Mouse (Mus musculus): ENCODE measurements around the gene Unc119. TPM values are rescaled to one million over a fixed set of nuclear protein-coding genes. Genes with fewer than 3 reads are reported as not detected.

The Unc119 gene
- total RNA-seq, 1 experiment from 2014 or later = 45.5 TPM

DNA sequence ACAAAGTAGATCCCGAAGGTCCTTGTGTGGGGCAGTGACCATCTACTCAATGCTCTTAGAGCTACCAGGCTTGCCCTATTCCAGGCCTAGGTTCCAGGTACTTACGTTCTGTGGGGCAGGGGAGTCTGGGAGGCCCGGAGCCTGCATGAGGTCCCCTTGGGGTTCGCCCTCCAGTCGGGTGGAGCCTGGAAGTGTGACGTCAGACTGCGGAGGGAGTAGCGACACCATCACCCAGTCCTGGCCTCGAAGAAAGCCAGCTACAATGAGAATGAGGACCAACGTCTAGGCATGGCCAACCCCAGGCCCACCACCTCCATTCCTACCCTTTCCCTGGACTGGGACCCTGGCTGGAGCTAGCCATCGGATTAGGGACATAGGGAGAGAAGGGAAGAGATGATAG lies 28.4 kb downstream of the Unc119 start:
- no peak for DNase-seq

DNA sequence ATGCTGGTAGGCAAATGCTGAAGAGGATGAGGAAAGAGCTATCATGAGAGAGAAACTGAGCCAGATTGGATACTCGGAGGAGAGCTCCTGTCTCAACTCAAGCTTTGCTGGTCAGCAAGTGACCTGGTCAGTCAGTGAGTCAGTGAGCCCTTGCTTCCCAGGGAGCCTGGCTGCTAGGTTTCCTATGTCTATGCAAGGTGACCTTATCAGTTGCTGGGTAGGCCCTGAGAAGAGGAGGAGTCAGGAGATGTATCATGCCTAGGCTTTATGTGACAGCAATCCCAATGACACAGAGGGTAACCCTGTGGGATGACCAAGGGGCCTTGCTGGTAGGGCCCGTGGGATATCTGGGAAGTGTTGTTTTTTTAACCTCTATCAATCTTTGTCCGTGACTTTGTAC lies 28.9 kb downstream of the Unc119 start:
- peak; percentile 37 for DNase-seq

DNA sequence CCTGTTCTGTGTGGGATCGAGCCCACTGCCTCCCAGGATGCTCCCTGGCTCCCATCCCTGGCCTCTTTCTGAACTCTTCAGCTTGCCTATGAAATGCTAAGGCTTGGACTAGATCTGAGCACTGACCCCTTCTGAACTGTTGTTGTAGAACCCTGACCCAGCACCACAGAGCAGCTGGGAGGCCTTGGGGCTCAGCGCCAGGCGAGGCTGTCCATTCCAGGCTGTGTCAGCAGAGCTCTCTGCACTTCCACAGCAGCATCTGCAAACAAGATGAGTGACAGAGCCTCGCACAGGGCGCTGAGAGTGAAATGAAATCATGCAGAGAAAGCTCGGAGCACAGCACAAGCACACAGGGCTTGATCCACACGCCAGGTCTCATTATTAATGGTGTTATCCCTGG lies 29.3 kb downstream of the Unc119 start:
- peak; percentile 82 for DNase-seq

DNA sequence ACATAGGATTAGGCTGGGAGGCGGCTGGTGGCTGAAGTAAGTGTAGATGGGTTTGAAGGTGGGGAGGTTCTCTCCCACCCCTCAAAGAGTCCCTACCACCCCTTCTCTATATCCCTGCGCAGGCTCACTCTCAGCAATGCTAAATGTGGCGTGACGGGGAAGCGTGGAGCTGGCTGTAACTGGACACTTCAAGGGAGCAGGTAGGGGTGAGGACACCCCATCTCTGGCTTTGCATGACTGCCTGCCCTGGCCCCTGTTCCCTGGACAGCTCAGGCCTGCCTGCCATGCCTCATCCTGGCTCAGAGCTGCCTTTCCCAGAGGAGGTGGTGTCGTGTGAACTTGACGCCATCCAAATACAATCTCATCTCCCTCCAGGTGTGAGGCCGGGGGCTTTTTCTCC lies 30.9 kb downstream of the Unc119 start:
- no peak for DNase-seq

DNA sequence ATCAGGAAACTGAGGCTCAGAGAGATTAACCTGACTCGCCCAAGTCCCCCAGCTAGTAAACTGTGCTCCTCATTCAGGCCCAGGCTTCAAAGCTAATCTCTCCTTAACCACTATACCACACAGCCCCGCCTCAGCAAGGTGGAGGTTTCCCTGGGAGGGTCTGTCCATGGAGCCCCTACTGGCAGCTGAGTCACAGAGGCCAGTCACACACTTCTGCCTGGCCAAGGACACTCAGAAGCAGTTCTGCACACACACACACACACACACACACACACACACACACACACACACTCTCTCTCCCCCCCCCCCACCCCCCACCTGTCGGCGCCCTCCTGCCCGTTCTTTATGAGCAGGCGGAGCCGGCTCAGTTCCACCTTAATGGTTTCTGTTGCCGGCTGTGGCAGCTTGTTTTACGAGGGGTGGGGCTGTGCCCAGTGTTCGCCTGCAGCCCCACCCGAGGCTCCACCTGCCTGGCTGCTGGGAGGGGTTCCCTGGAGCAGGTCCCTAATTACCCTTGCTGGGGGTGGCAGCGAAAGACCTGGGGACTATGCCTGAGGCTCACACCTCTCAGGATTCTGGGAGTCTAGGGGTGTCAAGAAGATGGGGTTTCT lies 34.4 kb downstream of the Unc119 start:
- DNase-seq = no peak

DNA sequence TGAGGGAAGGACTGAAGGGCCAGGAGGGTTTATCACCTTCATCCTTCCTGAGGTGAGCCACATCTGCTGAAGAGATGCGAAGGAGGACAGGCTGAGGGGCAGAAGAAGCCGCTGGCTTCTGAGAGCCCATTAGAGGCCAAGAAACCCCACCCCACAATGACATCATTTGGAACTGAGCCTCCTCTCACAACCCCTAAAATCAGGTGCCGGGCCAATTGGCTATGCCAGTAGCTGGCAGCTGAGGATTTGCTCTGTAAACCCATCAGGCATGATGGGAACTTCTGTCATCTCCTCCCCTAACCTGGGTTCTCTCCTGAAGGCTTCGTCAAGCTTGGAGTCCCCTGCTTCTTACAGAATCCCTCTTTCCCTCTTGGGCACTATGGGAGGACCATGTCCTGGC lies 37.1 kb downstream of the Unc119 start:
- no peak for DNase-seq

DNA sequence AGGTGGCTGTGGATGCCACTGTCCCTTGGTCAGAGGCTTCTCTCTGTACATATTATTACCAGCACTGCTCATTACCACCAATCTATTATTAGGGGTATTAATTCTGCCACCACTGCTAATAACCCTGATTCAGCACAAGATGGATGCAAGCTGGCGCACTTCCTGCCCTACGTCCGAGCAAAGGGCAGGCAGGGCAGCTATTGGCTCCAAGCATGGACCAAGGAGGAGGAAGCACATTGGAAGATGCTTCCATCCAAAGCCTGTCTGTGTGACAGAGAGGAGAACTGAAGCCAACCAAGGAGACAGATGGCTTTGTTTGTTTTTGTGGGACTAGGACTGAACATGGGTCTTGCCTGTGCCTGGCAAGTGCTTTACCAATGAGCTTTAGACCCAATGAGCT lies 37.7 kb downstream of the Unc119 start:
- DNase-seq = no peak

DNA sequence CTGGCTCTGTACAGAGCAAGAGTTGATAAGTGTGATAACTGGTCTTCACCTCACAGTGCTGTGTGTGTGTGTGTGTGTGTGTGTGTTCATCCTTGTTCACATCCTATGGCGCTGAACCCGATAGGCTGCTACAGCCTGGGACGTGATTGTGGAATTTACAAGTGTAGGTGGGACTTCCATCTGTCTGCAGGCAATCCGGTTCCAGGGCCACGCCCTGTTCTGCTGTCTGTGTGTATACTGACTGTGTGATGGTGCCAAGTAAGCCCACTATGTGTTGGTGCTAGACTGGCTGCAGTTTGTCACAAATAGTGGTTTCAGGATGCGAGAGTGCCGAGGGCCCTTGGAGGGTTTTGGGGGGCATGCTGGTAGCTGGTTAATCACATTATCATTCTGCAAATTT lies 39.0 kb downstream of the Unc119 start:
- no peak for DNase-seq

DNA sequence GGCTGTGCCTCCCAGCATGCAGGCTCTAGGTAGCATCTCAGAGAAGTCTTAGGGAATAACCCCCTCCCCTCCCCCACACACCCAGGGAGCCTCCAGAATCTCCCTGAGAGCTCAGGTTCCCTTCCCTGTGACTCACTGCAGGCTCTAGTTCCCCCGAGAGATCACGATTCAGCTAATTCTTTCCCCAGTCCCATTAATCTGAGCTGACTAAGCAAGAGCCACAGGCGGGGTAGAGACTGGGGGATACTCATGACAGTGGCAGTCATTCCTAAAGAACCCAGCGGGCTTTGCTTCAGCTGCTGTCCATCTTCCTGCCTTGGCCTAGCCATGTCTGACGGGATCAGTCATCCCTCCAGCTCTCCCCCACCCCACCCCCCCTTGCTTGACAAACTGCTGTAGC lies 39.4 kb downstream of the Unc119 start:
- no peak for DNase-seq

DNA sequence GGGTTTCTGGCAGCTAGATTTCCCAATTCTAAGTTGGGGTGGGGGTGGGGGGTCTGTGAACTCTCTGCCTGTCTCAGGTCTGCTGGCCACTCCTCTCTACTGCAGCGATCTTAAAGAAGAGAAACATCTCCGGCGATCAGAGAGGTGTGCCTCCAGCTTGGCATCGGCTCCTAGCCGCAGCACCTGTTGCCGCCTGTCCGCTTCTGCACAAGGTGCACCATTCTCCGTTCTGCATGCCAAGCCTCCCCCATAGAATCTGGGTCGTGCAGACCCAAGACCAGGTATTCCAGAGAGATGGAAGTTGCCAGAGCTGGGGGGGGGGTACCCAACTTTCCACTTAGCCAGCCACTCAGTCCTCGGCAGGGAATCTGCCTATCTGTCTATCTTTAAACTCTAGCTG lies 42.5 kb downstream of the Unc119 start:
- no peak for DNase-seq

DNA sequence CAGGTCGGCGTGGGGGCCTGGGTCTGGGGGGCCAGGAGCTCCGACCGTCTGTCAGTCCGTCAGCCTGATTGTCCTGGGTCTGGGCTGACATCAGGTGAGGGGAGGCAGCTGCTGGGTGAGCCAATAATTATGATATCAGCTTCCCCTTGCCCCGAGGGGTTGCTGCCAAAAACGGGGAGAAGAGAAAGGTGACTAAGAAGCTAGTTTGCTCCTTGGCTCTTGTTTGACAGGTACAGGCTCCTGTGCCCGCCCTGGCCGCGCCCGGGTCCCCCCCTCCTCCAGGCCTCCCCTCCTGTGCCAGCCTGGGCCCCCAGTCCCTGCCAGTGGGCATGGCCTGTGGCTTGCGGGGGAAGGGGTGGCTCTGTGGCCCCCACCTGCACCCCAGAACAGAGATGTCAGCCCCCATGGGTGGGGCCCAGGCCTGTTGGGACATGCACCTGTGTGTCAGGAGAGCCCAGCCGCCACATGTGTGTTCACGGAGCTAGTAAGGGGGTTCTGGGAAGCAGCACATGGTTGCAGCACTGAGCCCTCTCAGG lies 43.3 kb downstream of the Unc119 start, which contains the start of gene Foxn1:
Foxn1 (minus strand) TSS at position 51 of the 536 bp plus-strand sequence.
- no peak for DNase-seq

DNA sequence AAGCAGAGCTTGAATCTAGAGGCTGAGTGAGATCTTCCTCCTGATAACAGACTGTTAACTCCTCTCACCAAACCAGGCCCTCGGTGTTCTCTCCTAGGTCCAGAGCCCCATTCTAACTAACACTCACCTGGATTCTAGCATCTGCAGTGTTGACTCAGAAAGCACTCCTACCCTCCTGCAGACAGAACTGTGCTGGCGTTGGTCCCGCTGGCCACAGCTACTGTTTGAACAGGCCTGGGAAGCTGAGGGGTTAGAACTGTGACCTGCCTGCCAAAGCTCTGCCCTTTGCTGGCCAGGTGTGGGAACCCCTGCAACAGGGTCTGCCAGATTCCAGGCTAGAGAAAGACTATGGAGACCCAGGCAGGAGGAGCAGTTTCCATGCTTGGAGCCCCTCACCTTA lies 49.4 kb downstream of the Unc119 start:
- DNase-seq = no peak

DNA sequence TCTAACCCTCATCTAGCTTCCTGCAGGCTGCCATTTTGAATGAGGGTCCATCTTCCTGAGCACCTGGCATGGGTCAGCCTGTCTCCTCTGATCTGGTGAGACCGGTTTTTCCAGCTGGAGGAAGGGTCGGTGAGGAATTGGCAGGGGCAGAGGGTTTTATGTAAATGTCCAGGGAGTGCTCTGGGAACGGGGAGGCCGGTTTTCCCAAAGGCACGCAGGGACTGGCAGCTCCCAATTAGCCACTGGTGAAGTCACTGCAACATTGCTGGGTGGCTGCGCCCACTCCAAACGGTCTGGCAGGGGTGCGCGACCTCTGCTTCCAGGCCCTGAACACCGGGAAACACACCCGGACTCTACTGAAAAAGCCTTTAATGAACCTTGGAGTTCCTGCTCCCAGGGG lies 53.7 kb downstream of the Unc119 start:
- DNase-seq = no peak

DNA sequence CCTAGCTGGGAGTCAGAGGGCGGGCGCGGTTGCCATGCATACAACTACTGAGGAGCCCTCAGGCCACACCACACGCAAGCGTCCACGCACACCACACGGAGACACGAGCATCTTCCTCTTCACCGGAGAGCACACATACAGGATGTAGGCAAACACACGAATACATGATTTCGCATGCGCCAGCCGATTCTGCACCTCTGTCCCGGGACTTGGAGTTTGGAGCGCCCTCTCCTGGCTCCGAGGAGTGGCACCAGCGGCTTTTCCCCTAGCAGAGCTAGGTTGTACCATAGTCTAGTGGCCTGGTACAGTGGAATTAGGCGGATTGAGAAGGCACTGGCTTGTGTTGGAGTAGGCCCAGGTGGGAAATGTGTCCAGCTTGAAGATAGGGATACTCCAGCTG lies 54.1 kb downstream of the Unc119 start:
- peak; percentile 79 for DNase-seq

DNA sequence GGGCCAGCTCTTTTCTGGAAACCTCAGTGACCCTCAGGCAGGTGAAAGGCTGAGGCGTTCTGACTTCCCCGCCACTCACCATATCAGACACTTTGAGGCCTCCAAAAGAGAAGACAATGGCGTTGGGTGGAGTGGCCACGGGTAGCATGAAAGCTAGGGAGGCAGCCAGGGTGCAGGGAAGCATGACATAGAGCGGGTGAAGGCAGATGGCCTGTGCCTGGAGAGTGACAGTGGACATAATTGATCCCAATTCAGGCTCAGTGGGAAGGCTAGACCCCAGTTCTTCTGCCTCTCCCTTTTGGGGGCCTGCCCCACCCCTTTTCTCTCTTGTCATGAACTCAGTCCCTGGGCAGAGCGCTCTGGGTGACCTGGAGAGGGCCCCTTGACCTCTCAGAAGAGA lies 54.9 kb downstream of the Unc119 start:
- DNase-seq = no peak

Other genes with a start within 250 kb of the Unc119 start
- gene Fam222b, start 248.8 kb upstream of the Unc119 start, total RNA-seq (2021) = 23.3 and 23.9 TPM in 2 replicates
- 35.6 and 42.3 TPM in 2 replicates for gene Traf4, start 177.9 kb upstream of the Unc119 start, total RNA-seq (2021)
- 15.7 and 17.6 TPM in 2 replicates for gene Nek8, start 166.8 kb upstream of the Unc119 start, total RNA-seq (2021)
- 73.0 and 107 TPM in 2 replicates for gene Tlcd1, start 166.8 kb upstream of the Unc119 start, total RNA-seq (2021)
- gene Rpl23a, start 159.9 kb upstream of the Unc119 start, total RNA-seq (2021) = 1,910 and 2,113 TPM in 2 replicates
- 90.8 and 97.4 TPM in 2 replicates for gene Rab34, start 155.1 kb upstream of the Unc119 start, total RNA-seq (2021)
- 14.6 and 16.8 TPM in 2 replicates for gene Proca1, start 150.1 kb upstream of the Unc119 start, total RNA-seq (2021)
- gene Sdf2, start 97.7 kb upstream of the Unc119 start, total RNA-seq (2021) = 96.9 and 111 TPM in 2 replicates
- 65.2 and 74.6 TPM in 2 replicates for gene Supt6, start 97.5 kb upstream of the Unc119 start, total RNA-seq (2021)
- 163 and 168 TPM in 2 replicates for gene 2610507B11Rik, start 81.7 kb upstream of the Unc119 start, total RNA-seq (2021)
- 1.3 and 1.7 TPM in 2 replicates for gene BC030499, start 52.6 kb upstream of the Unc119 start, total RNA-seq (2021)
- 9.5 and 10.7 TPM in 2 replicates for gene Spag5, start 42.0 kb upstream of the Unc119 start, total RNA-seq (2021)
- gene Aldoc, start 20.5 kb upstream of the Unc119 start, total RNA-seq (2021) = 20.9 and 23.2 TPM in 2 replicates
- 57.0 and 63.2 TPM in 2 replicates for gene Pigs, start 15.1 kb upstream of the Unc119 start, total RNA-seq (2021)
- 0.36 and 0.86 TPM in 2 replicates for gene Foxn1, start 43.1 kb downstream of the Unc119 start, total RNA-seq (2021)
- gene Slc13a2, start 78.7 kb downstream of the Unc119 start, total RNA-seq (2021) = not detected in 2 replicates
- 46.2 and 57.5 TPM in 2 replicates for gene Slc46a1, start 122.2 kb downstream of the Unc119 start, total RNA-seq (2021)
- gene Sarm1, start 154.3 kb downstream of the Unc119 start, total RNA-seq (2021) = 6.1 and 6.7 TPM in 2 replicates
- 1.1 and 23.3 TPM in 2 replicates for gene Vtn, start 155.6 kb downstream of the Unc119 start, total RNA-seq (2021)
- gene Sebox, start 160.0 kb downstream of the Unc119 start, total RNA-seq (2021) = not detected in 2 replicates
- 32.1 and 35.9 TPM in 2 replicates for gene Tmem199, start 168.7 kb downstream of the Unc119 start, total RNA-seq (2021)
- 155 and 159 TPM in 2 replicates for gene Poldip2, start 168.7 kb downstream of the Unc119 start, total RNA-seq (2021)
- 40.6 and 45.9 TPM in 2 replicates for gene Tnfaip1, start 192.8 kb downstream of the Unc119 start, total RNA-seq (2021)
- 81.9 and 97.8 TPM in 2 replicates for gene Ift20, start 192.9 kb downstream of the Unc119 start, total RNA-seq (2021)
- gene Tmem97, start 207.3 kb downstream of the Unc119 start, total RNA-seq (2021) = 63.8 and 70.1 TPM in 2 replicates